Mouse (Mus musculus): Measurements from ENCODE around the gene Hspbap1. TPM values are rescaled to one million over a fixed set of nuclear protein-coding genes. Genes with fewer than 3 reads are reported as not detected.

Hspbap1 gene
- polyA plus RNA-seq, 1 experiment from 2014 or later = 16.7 TPM

GRCm38 (mm10) chr16:35740943-35741342 lies 29.2 kb upstream of the Hspbap1 start:
- H3K27me3 ChIP-seq (ENCODE audit: insufficient read depth, low read length) = no peaks in the 10 kb centered on the region
- no peak for ATAC-seq (ENCODE audit: low FRiP score, low TSS enrichment)
- no peak overlapping the region for H3K27ac ChIP-seq (ENCODE audit: low read length)
- H3K4me3 ChIP-seq (ENCODE audit: low read length) = no peak overlapping the region
- no peak overlapping the region for H3K4me2 ChIP-seq (replicated peaks; ENCODE audit: low read depth, low read length)
- no peaks in the 10 kb centered on the region for H3K36me3 ChIP-seq (ENCODE audit: insufficient read depth, low read length)
- peaks cover 7% of the 10 kb centered on the region; the same call in 1 of the 2 replicates for H3K4me1 ChIP-seq (ENCODE audit: insufficient read depth, low read length)
- no peak overlapping the region for H3K9ac ChIP-seq (replicated peaks; ENCODE audit: low read length)
- H3K9me3 ChIP-seq (ENCODE audit: low read length) = no peaks in the 10 kb centered on the region
- WGBS = 75% methylated on average over 6 of the region's 6 CpGs

DNA sequence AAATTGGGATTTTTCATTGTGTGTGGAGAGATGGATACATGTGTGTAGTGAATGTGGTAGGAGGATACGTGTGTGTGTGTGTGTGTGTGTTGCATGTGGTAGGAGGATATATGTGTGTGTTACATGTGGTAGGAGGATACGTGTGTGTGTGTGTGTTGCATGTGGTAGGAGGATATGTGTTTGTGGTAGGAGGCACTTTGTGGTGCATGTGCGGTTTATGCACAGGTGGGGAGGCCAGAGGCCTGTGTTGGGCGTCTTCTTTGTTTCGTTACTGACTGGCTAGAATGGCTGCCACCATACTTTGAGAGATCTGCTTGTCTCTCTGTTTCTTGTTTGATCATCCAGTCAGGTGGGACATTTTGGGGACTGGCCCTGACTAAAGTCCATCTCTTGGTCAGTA lies 28.6 kb upstream of the Hspbap1 start:
- ATAC-seq (ENCODE audit: low FRiP score, low TSS enrichment) = no peak
- H3K27ac ChIP-seq (ENCODE audit: low read length) = no peak overlapping the region
- H3K27me3 ChIP-seq (ENCODE audit: insufficient read depth, low read length) = no peaks in the 10 kb centered on the region
- H3K9ac ChIP-seq (replicated peaks; ENCODE audit: low read length) = no peak overlapping the region
- WGBS = 100% methylated on average over 5 of the region's 5 CpGs
- H3K4me2 ChIP-seq (replicated peaks; ENCODE audit: low read depth, low read length) = no peak overlapping the region
- no peaks in the 10 kb centered on the region for H3K9me3 ChIP-seq (ENCODE audit: low read length)
- H3K4me3 ChIP-seq (ENCODE audit: low read length) = no peak overlapping the region
- H3K4me1 ChIP-seq (ENCODE audit: insufficient read depth, low read length) = peaks cover 7% of the 10 kb centered on the region; the same call in 1 of the 2 replicates
- H3K36me3 ChIP-seq (ENCODE audit: insufficient read depth, low read length) = no peaks in the 10 kb centered on the region

- Histone ChIP-seq H3K27me3 (ENCODE audit: insufficient read depth, low read length) (no peaks in the 10 kb centered on the region), H3K36me3 (ENCODE audit: insufficient read depth, low read length) (no peaks in the 10 kb centered on the region), H3K9ac (replicated peaks; ENCODE audit: low read length) (no peak overlapping the region), H3K4me1 (ENCODE audit: insufficient read depth, low read length) (peaks cover 7% of the 10 kb centered on the region; the same call in 1 of the 2 replicates), H3K9me3 (ENCODE audit: low read length) (no peaks in the 10 kb centered on the region), H3K4me3 (ENCODE audit: low read length) (no peak overlapping the region), H3K4me2 (replicated peaks; ENCODE audit: low read depth, low read length) (no peak overlapping the region), H3K27ac (ENCODE audit: low read length) (no peak overlapping the region)
- 77% methylated on average over 12 of the region's 12 CpGs for WGBS
- ATAC-seq (ENCODE audit: low FRiP score, low TSS enrichment) = no peak
Measured at GRCm38 (mm10) chr16:35742251-35742937, 27.8 kb upstream of the Hspbap1 start.

DNA sequence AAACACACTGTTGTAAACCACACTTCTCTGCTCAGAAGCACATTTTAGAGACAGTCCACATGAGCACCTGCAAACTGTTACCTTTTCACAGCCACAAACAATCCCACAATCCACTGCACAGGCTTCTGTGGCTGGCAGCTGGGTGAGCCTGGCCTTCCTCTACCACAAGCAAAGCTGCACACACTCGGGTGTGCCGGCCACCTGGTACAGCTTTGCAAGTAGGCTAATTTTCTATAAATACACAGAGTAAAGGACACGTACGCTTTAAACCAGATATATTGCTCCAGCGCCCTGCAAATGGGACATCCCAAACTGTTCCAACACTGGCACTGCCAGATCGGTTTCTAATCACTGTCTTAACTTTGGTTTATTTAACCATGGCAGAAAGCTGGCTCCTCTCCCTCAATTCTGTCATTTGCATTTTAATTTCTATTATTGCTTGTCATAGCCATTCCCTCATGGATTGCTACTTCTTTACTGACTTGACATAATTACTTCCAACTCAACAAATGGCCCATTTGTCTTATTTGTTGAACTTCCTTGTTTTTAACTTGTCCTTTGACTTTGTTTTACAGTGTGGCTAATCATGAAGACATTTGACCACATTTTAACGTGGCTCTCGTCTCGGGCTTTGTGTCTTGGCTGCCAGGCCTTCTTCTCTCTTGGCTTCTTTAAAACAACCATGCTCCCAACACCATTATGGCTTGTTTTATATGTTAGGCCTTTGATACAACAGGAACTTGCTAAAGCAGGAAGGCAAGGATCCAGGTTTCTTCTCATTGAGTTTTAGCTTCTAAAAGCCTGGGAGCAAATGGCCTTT lies 22.5 kb upstream of the Hspbap1 start:
- Histone ChIP-seq H3K36me3 (ENCODE audit: insufficient read depth, low read length) (no peaks in the 10 kb centered on the region), H3K27me3 (ENCODE audit: insufficient read depth, low read length) (no peaks in the 10 kb centered on the region), H3K9ac (replicated peaks; ENCODE audit: low read length) (no peak overlapping the region), H3K27ac (ENCODE audit: low read length) (no peak overlapping the region), H3K4me1 (ENCODE audit: insufficient read depth, low read length) (no peaks in the 10 kb centered on the region), H3K4me3 (ENCODE audit: low read length) (no peak overlapping the region), H3K9me3 (ENCODE audit: low read length) (no peaks in the 10 kb centered on the region), H3K4me2 (replicated peaks; ENCODE audit: low read depth, low read length) (no peak overlapping the region)
- ATAC-seq (ENCODE audit: low FRiP score, low TSS enrichment) = no peak
- 66% methylated on average over 9 of the region's 9 CpGs for WGBS

- 68% methylated on average over 7 of the region's 7 CpGs for WGBS
Measured at GRCm38 (mm10) chr16:35748237-35748603, 22.0 kb upstream of the Hspbap1 start.

DNA sequence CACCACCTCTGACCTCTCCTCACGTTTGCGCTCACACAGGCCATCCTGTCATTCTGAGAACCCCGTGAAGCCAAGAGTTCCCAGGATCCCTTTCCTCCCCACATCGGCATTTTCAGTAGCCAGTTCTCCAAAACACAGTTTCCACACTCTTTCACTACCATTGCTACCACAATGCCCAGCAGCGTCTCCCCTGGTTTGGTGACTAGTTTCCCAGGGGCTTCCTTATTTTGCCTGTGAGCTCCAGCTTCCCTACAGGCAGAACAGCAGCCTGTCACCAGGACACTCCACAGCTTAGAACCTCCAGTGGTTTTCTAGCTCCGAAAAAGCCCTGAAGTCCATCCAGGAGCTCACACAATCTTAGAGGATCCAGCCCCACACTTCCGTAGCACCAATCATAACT lies 20.8 kb upstream of the Hspbap1 start:
- H3K27me3 ChIP-seq (ENCODE audit: insufficient read depth, low read length) = no peaks in the 10 kb centered on the region

More at GRCm38 (mm10) chr16:35748237-35748603, 22.0 kb upstream of the Hspbap1 start:
- Histone ChIP-seq H3K4me1 (ENCODE audit: insufficient read depth, low read length) (no peaks in the 10 kb centered on the region), H3K4me3 (ENCODE audit: low read length) (no peak overlapping the region), H3K9me3 (ENCODE audit: low read length) (no peaks in the 10 kb centered on the region), H3K4me2 (replicated peaks; ENCODE audit: low read depth, low read length) (no peak overlapping the region), H3K27me3 (ENCODE audit: insufficient read depth, low read length) (no peaks in the 10 kb centered on the region), H3K27ac (ENCODE audit: low read length) (no peak overlapping the region), H3K9ac (replicated peaks; ENCODE audit: low read length) (no peak overlapping the region), H3K36me3 (ENCODE audit: insufficient read depth, low read length) (no peaks in the 10 kb centered on the region)
- ATAC-seq (ENCODE audit: low FRiP score, low TSS enrichment) = no peak

GRCm38 (mm10) chr16:35751841-35752240 lies 18.3 kb upstream of the Hspbap1 start:
- Histone ChIP-seq H3K36me3 (ENCODE audit: insufficient read depth, low read length) (no peaks in the 10 kb centered on the region), H3K4me3 (ENCODE audit: low read length) (no peak overlapping the region), H3K27me3 (ENCODE audit: insufficient read depth, low read length) (no peaks in the 10 kb centered on the region), H3K27ac (ENCODE audit: low read length) (no peak overlapping the region), H3K9ac (replicated peaks; ENCODE audit: low read length) (no peak overlapping the region), H3K4me1 (ENCODE audit: insufficient read depth, low read length) (no peaks in the 10 kb centered on the region), H3K4me2 (replicated peaks; ENCODE audit: low read depth, low read length) (no peak overlapping the region), H3K9me3 (ENCODE audit: low read length) (no peaks in the 10 kb centered on the region)
- 83% methylated on average over 4 of the region's 4 CpGs for WGBS
- no peak for ATAC-seq (ENCODE audit: low FRiP score, low TSS enrichment)

More for the DNA sequence above, 20.8 kb upstream of the Hspbap1 start:
- Histone ChIP-seq H3K4me1 (ENCODE audit: insufficient read depth, low read length) (no peaks in the 10 kb centered on the region), H3K27ac (ENCODE audit: low read length) (no peak overlapping the region), H3K4me2 (replicated peaks; ENCODE audit: low read depth, low read length) (no peak overlapping the region), H3K9ac (replicated peaks; ENCODE audit: low read length) (no peak overlapping the region), H3K36me3 (ENCODE audit: insufficient read depth, low read length) (no peaks in the 10 kb centered on the region), H3K4me3 (ENCODE audit: low read length) (no peak overlapping the region), H3K9me3 (ENCODE audit: low read length) (no peaks in the 10 kb centered on the region)
- WGBS = 60% methylated on average over 7 of the region's 7 CpGs
- no peak for ATAC-seq (ENCODE audit: low FRiP score, low TSS enrichment)

- 90% methylated on average over 5 of the region's 5 CpGs for WGBS
- no peaks in the 10 kb centered on the region for H3K36me3 ChIP-seq (ENCODE audit: insufficient read depth, low read length)
- H3K4me3 ChIP-seq (ENCODE audit: low read length) = no peak overlapping the region
- H3K4me2 ChIP-seq (replicated peaks; ENCODE audit: low read depth, low read length) = no peak overlapping the region
- H3K27me3 ChIP-seq (ENCODE audit: insufficient read depth, low read length) = no peaks in the 10 kb centered on the region
- H3K4me1 ChIP-seq (ENCODE audit: insufficient read depth, low read length) = no peaks in the 10 kb centered on the region
- no peak overlapping the region for H3K27ac ChIP-seq (ENCODE audit: low read length)
- ATAC-seq (ENCODE audit: low FRiP score, low TSS enrichment) = no peak
- H3K9ac ChIP-seq (replicated peaks; ENCODE audit: low read length) = no peak overlapping the region
- H3K9me3 ChIP-seq (ENCODE audit: low read length) = no peaks in the 10 kb centered on the region
Measured at GRCm38 (mm10) chr16:35753926-35754325, 16.2 kb upstream of the Hspbap1 start.

- Histone ChIP-seq H3K9ac (replicated peaks; ENCODE audit: low read length) (no peak overlapping the region), H3K4me3 (ENCODE audit: low read length) (no peak overlapping the region), H3K27me3 (ENCODE audit: insufficient read depth, low read length) (no peaks in the 10 kb centered on the region), H3K4me1 (ENCODE audit: insufficient read depth, low read length) (no peaks in the 10 kb centered on the region), H3K36me3 (ENCODE audit: insufficient read depth, low read length) (no peaks in the 10 kb centered on the region), H3K4me2 (replicated peaks; ENCODE audit: low read depth, low read length) (no peak overlapping the region), H3K9me3 (ENCODE audit: low read length) (no peaks in the 10 kb centered on the region), H3K27ac (ENCODE audit: low read length) (no peak overlapping the region)
- WGBS = 72% methylated on average over 6 of the region's 6 CpGs
- no peak for ATAC-seq (ENCODE audit: low FRiP score, low TSS enrichment)
Measured at GRCm38 (mm10) chr16:35755502-35756334, 14.5 kb upstream of the Hspbap1 start.

Data from kidney, embryonic 16.5 days (tissue).